Mouse (Mus musculus) inflammation-experienced regulatory T-cells, adult 6 months (primary cell): ENCODE data around the gene Myo1g. TPM values are rescaled to one million over a fixed set of nuclear protein-coding genes. Genes with fewer than 3 reads are reported as not detected.

Source experiments
- ATAC-seq: one replicate; pipeline ENCODE4 v1.8.0; 2017
- polyA plus RNA-seq, 3 experiments: library from polyadenylated mRNA; unstranded; fragments of 100-300 nt; shearing (Covaris generic); gene quantifications; one replicate each; pipeline ENCODE4 v1.2.1; 2017

The Myo1g gene
- polyA plus RNA-seq, 3 experiments from 2014 or later = 117 to 248 (median 132) TPM

- ATAC-seq = no peak
Measured at GRCm38 (mm10) chr11:6487496-6487895, 33.3 kb downstream of the Myo1g start.

GRCm38 (mm10) chr11:6486916-6487315 is 33.8 kb downstream of the Myo1g start:
- ATAC-seq = no peak

GRCm38 (mm10) chr11:6484244-6484959 is 36.4 kb downstream of the Myo1g start:
- no peak for ATAC-seq

DNA sequence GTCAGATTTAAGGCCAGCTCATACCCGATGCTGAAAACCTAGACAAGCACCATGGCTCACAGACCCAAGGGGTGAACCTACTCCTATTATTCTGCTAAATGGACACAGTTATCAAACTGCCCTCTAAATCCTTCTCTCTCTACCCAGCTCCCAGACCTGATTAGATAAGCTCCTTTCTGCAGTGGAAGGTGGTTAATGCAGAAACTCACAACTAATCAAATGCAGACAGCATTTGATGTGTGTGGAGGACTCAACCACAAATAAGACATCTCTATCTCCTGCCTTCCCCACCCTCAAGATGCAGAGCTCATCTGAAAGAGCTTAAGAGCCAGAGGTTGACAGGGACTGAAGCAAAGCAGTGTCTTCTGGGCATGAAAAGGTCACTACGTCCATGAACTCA is 37.7 kb downstream of the Myo1g start:
- no peak for ATAC-seq

DNA sequence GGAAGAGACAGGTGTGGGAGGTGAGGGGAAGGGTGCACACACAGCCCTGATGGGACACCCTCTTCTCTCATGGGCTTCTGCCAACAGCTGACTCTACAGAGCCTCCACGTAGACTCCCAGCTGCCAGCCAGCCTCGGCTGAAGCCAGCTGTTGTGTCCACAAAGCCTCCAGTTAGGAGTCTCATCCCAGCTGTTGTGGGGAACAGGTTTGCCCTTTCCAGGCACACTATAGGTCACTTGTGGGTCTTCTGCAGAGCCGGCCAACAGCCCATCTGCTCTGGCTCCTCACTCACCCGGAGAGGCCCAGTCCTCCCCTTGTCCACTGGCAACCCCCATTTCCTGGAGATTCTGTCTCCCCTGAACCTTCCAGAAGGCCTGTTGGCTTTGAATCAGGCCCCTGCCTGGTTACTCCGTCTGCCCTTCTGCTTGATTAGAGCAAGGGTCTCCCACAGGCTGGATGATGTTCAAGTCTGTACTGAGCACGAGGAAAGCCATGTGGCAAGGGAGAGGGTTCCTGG is 39.0 kb downstream of the Myo1g start:
- ATAC-seq = no peak

GRCm38 (mm10) chr11:6480681-6481405 is 39.9 kb downstream of the Myo1g start:
- no peak for ATAC-seq

DNA sequence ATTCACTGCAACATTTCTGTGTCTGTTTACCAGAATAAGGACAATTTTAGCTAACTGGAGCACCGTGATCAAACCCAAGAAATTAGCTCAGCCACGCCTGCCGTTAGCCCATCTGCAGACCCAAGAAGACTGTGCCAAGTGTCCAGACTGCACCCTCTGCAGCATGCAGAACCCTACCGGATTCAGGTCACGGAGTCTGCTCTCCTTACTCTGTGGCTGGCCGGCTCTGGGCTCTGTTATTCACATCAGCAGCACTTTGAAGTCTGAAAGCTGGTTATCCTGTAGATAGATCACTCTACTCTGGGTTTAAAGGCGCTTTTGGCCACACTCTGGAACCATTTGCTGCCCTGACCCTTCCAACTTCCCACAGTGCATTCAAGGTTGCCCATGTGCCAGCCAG is 40.6 kb downstream of the Myo1g start:
- no peak for ATAC-seq

DNA sequence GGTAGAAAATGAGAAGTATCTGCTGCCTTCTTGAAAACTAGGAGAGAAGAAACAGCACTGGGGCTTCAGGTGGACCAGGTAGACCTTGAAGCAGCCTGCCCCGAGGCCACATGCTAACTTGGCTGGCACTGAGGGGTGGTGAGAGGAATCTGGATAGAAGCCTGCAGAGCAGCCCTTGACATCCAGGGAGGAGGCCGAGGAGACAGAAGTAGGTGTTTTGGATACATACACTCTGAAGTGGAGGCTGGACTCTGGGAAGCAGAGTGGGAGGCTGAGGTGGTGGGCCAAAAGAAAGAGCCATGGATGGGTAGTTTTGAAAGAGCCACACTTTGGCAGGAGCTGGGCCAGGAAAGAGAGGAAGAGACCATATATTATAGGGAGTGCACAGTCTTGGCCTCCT is 41.5 kb downstream of the Myo1g start:
- no peak for ATAC-seq

- no peak for ATAC-seq
Measured at GRCm38 (mm10) chr11:6477350-6477749, 43.4 kb downstream of the Myo1g start.

GRCm38 (mm10) chr11:6476876-6477275 is 43.9 kb downstream of the Myo1g start:
- no peak for ATAC-seq

- peak; percentile 84 for ATAC-seq
Measured at GRCm38 (mm10) chr11:6475867-6476484, 44.8 kb downstream of the Myo1g start, which contains the start of gene Purb. Gene Purb, minus strand, starts transcription at chr11:6475917.

- peak; percentile 45 for ATAC-seq
Measured at GRCm38 (mm10) chr11:6474874-6475731, 45.7 kb downstream of the Myo1g start.

GRCm38 (mm10) chr11:6474381-6474780 is 46.4 kb downstream of the Myo1g start:
- ATAC-seq = no peak

- ATAC-seq = no peak
Measured at GRCm38 (mm10) chr11:6472076-6472475, 48.7 kb downstream of the Myo1g start.

GRCm38 (mm10) chr11:6471493-6471892 is 49.3 kb downstream of the Myo1g start:
- no peak for ATAC-seq

DNA sequence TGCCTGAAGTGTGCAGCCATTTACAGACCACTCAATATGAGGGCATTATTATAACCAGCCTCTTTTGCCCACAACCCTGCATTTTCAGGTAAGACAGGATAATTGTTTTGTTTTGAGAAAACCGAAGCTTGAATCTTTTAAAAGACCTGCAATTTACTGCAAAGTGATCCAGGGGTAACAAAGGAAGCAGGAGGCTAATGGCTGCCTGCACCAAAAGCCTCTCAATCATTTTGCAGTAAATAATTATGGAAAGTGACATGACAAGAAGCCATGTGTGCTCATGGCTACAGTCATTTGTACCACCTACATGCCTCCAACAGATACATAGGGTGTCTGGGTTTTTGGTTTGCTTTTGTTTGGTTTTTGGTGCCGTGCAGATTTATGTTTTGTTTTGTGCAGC is 49.7 kb downstream of the Myo1g start:
- ATAC-seq = no peak

DNA sequence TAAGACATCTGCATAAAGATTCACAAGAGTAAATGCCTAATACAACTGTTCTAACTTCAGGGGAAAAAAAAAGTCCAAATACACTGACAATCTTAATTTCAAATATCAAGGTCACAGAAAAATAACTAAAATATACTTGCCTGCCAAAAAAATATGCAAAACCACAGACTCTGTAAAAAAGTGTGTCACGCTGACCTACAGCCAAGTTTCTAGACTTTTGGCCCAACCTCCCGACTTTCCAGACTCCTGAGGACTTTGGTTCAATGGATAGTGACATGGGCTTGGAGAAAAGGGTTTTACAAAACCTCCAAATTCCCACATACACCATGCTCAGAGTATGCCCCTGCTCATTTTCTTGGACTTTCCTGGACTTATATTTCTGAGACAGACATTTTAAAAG is 52.2 kb downstream of the Myo1g start:
- ATAC-seq = no peak

DNA sequence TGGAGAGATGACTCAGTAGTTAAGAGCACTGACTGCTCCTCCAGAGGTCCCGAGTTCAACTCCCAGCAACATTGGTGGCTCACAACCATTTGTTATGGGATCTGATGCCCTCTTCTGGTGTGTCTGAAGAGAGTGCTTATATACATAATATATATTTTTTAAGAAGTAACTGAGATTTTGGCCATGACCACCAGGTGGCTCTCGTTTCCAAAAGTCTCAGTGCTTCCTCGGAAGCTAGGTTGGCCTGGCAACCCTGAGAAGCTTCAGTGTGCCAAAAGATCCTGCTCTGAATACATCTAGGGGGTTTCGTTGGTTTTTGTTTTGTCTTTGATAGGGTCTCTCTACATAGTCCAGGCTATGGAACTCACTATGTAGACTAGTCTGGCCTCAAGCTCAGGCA is 55.6 kb downstream of the Myo1g start:
- ATAC-seq = peak; percentile 80

GRCm38 (mm10) chr11:6463159-6463837 is 57.5 kb downstream of the Myo1g start:
- ATAC-seq = no peak
